Mouse (Mus musculus) limb, embryonic 11.5 days (tissue): ENCODE results near the gene Msh6. TPM values are rescaled to one million over a fixed set of nuclear protein-coding genes. Genes with fewer than 3 reads are reported as not detected.
A peak's percentile ranks its signal among the peaks of the same experiment; 100 is the strongest.
"Not testable (repeated sequence)": the region's sequence is repeated elsewhere in the genome, so short reads cannot be mapped to it uniquely, and the experiment has no call there.

Experiments used
- ATAC-seq: fragments of 200-750 bp; cut with Nextera tagmentation; 2 replicates; pipeline ENCODE4 v1.8.0; 2017; ENCODE audit warnings: low read depth; ENCODE audit not compliant: insufficient number of reproducible peaks, low FRiP score, low TSS enrichment
- DNase-seq: peaks from one replicate; pipeline ENCODE4 v3.0.0-alpha.2; 2015; ENCODE audit warnings: low spot score
- H3K27ac ChIP-seq: fragments of 300-500 bp; sonication (generic); replicated peaks from 2 replicates; pipeline ENCODE4 v1.5.1; 2014; ENCODE audit warnings: low read depth, mild to moderate bottlenecking, low read length
- H3K27me3 ChIP-seq: fragments of 300-500 bp; sonication (generic); 2 replicates; pipeline ENCODE4 v1.6.1; 2014; ENCODE audit warnings: mild to moderate bottlenecking, low read length, mixed read lengths; ENCODE audit not compliant: control insufficient read depth, insufficient read depth
- H3K36me3 ChIP-seq: fragments of 300-500 bp; sonication (generic); 2 replicates; pipeline ENCODE4 v1.6.1; 2014; ENCODE audit warnings: mild to moderate bottlenecking, low read length, moderate library complexity, mixed read lengths; ENCODE audit not compliant: control insufficient read depth, insufficient read depth
- H3K4me1 ChIP-seq: fragments of 300-500 bp; sonication (generic); 2 replicates; pipeline ENCODE4 v1.6.1; 2014; ENCODE audit warnings: low read length, mixed read lengths; ENCODE audit not compliant: control insufficient read depth, insufficient read depth
- H3K4me2 ChIP-seq: fragments of 300-500 bp; sonication (generic); 2 replicates; pipeline ENCODE4 v1.6.1; 2014; ENCODE audit warnings: low read depth, mild to moderate bottlenecking, moderate library complexity; ENCODE audit not compliant: severe bottlenecking
- H3K4me3 ChIP-seq: fragments of 300-500 bp; sonication (generic); 2 replicates; pipeline ENCODE4 v1.5.1; 2014; ENCODE audit warnings: low read depth, low read length
- H3K9ac ChIP-seq: fragments of 300-500 bp; sonication (generic); 2 replicates; pipeline ENCODE4 v1.6.1; 2014; ENCODE audit warnings: mild to moderate bottlenecking, low read length
- H3K9me3 ChIP-seq: fragments of 300-500 bp; sonication (generic); 2 replicates; pipeline ENCODE4 v1.6.1; 2016; ENCODE audit warnings: low read length; ENCODE audit not compliant: control insufficient read depth
- WGBS: fragments of 180-500 bp; shearing (Covaris S2); extraction: QIAGEN DNeasy Blood & Tissue Kit; methylation state at CpG from one replicate; pipeline ENCODE4 v1.1.7; 2014; 5-methylcytosine and 5-hydroxymethylcytosine counted together
- polyA plus RNA-seq: library from polyadenylated mRNA; unstranded; fragments of >200 nt; fragmentation: Nextera tagmentation; extraction: Ambion mirVana; gene quantifications from 2 replicates; pipeline ENCODE4 v1.2.1, GENCODE M21; 2014

The Msh6 gene
- polyA plus RNA-seq, 1 experiment from 2014 or later: 95.7 TPM

- H3K27ac ChIP-seq: peak overlapping the region; percentile 83
- WGBS: under 1% methylated on average over 64 of the region's 68 CpGs
- ATAC-seq (peak; percentile 70), DNase-seq (peak; percentile 68)
- H3K27me3 ChIP-seq: no peaks in the 10 kb centered on the region
- H3K4me3 ChIP-seq: peak overlapping the region; percentile 80
- H3K9me3 ChIP-seq: no peaks in the 10 kb centered on the region
- H3K36me3 ChIP-seq: peaks cover 3% of the 10 kb centered on the region; the same call in 1 of the 2 replicates
- H3K4me1 ChIP-seq: peaks cover 3% of the 10 kb centered on the region; the same call in 1 of the 2 replicates
- peak overlapping the region; percentile 60 for H3K4me2 ChIP-seq
- peak overlapping the region; percentile 88 for H3K9ac ChIP-seq
Measured at GRCm38 (mm10) chr17:87975229-87975853, 479 bp downstream of the Msh6 start.

GRCm38 (mm10) chr17:87976154-87976806, 1.4 kb downstream of the Msh6 start:
- peak overlapping the region; percentile 88 for H3K9ac ChIP-seq
- peaks cover 3% of the 10 kb centered on the region; the same call in 1 of the 2 replicates for H3K36me3 ChIP-seq
- peak overlapping the region; percentile 60 for H3K4me2 ChIP-seq
- H3K9me3 ChIP-seq: no peaks in the 10 kb centered on the region
- H3K27ac ChIP-seq: no peak overlapping the region
- 79% methylated on average over 9 of the region's 9 CpGs for WGBS
- no peak for ATAC-seq
- no peak for DNase-seq
- H3K27me3 ChIP-seq: no peaks in the 10 kb centered on the region
- H3K4me3 ChIP-seq: peak overlapping the region; percentile 80
- peaks cover 3% of the 10 kb centered on the region; the same call in 1 of the 2 replicates for H3K4me1 ChIP-seq

- H3K4me1 ChIP-seq, ATAC-seq, H3K27me3 ChIP-seq, H3K4me3 ChIP-seq, H3K36me3 ChIP-seq, H3K9me3 ChIP-seq, H3K9ac ChIP-seq, H3K4me2 ChIP-seq, H3K27ac ChIP-seq, DNase-seq: not testable (repeated sequence)
- WGBS: 87% methylated on average over 4 of the region's 4 CpGs
Measured at GRCm38 (mm10) chr17:87976927-87977326, 2.1 kb downstream of the Msh6 start.

GRCm38 (mm10) chr17:87979696-87980095, 4.8 kb downstream of the Msh6 start:
- not testable (repeated sequence) for H3K4me3 ChIP-seq, ATAC-seq, H3K4me1 ChIP-seq, H3K4me2 ChIP-seq, DNase-seq, H3K9ac ChIP-seq, H3K36me3 ChIP-seq, H3K9me3 ChIP-seq, H3K27me3 ChIP-seq, H3K27ac ChIP-seq
- 78% methylated on average over 1 of the region's 1 CpGs for WGBS

GRCm38 (mm10) chr17:87982112-87982511, 7.2 kb downstream of the Msh6 start:
- peaks cover 8% of the 10 kb centered on the region; the same call in 1 of the 2 replicates for H3K36me3 ChIP-seq
- no peak overlapping the region for H3K9ac ChIP-seq
- H3K27me3 ChIP-seq: no peaks in the 10 kb centered on the region
- no peak for DNase-seq
- H3K4me1 ChIP-seq: no peaks in the 10 kb centered on the region
- H3K9me3 ChIP-seq: no peaks in the 10 kb centered on the region
- H3K27ac ChIP-seq: no peak overlapping the region
- no peak overlapping the region for H3K4me2 ChIP-seq
- WGBS: 89% methylated on average over 3 of the region's 3 CpGs
- no peak overlapping the region for H3K4me3 ChIP-seq
- no peak for ATAC-seq

GRCm38 (mm10) chr17:87983313-87983712, 8.5 kb downstream of the Msh6 start:
- no peak overlapping the region for H3K9ac ChIP-seq
- H3K4me3 ChIP-seq: no peak overlapping the region
- ATAC-seq (no peak), DNase-seq (no peak)
- 50% methylated on average over 4 of the region's 4 CpGs for WGBS
- H3K36me3 ChIP-seq: peaks cover 8% of the 10 kb centered on the region; the same call in 1 of the 2 replicates
- no peaks in the 10 kb centered on the region for H3K27me3 ChIP-seq
- H3K4me1 ChIP-seq: no peaks in the 10 kb centered on the region
- no peak overlapping the region for H3K27ac ChIP-seq
- H3K4me2 ChIP-seq: no peak overlapping the region
- H3K9me3 ChIP-seq: no peaks in the 10 kb centered on the region

GRCm38 (mm10) chr17:87984440-87985214, 9.8 kb downstream of the Msh6 start:
- H3K36me3 ChIP-seq: peaks cover 11% of the 10 kb centered on the region; the same call in 1 of the 2 replicates
- WGBS: 93% methylated on average over 20 of the region's 20 CpGs

GRCm38 (mm10) chr17:87985916-87986315, 11.1 kb downstream of the Msh6 start:
- Histone ChIP-seq H3K9ac (no peak overlapping the region), H3K9me3 (no peaks in the 10 kb centered on the region), H3K36me3 (peaks cover 17% of the 10 kb centered on the region), H3K4me2 (no peak overlapping the region), H3K27me3 (no peaks in the 10 kb centered on the region), H3K4me3 (no peak overlapping the region), H3K27ac (no peak overlapping the region), H3K4me1 (no peaks in the 10 kb centered on the region)
- DNase-seq: no peak
- 91% methylated on average over 8 of the region's 8 CpGs for WGBS
- ATAC-seq: no peak

More at GRCm38 (mm10) chr17:87984440-87985214, 9.8 kb downstream of the Msh6 start:
- H3K27me3 ChIP-seq: no peaks in the 10 kb centered on the region
- H3K9ac ChIP-seq: no peak overlapping the region
- no peaks in the 10 kb centered on the region for H3K4me1 ChIP-seq
- H3K9me3 ChIP-seq: no peaks in the 10 kb centered on the region
- DNase-seq: no peak
- H3K4me3 ChIP-seq: no peak overlapping the region
- no peak overlapping the region for H3K27ac ChIP-seq
- no peak overlapping the region for H3K4me2 ChIP-seq
- no peak for ATAC-seq
